Mouse (Mus musculus): ENCODE data around the gene Mxd4.

- TF ChIP-seq CTCF (IDR thresholded peaks at IDR 0.05; ENCODE audit: borderline replicate concordance, extremely low read depth, insufficient read depth, insufficient read length) (no peak), POLR2A (IDR thresholded peaks at IDR 0.05; ENCODE audit: borderline replicate concordance, extremely low read depth, insufficient read depth, insufficient read length, poor library complexity, severe bottlenecking) (no peak)
These were observed 44.4 kb upstream of the Mxd4 start for GRCm38 (mm10) chr5:34231901-34232300.

Data from brain, embryonic 14.5 days (tissue).